In the genomic region with DNA sequence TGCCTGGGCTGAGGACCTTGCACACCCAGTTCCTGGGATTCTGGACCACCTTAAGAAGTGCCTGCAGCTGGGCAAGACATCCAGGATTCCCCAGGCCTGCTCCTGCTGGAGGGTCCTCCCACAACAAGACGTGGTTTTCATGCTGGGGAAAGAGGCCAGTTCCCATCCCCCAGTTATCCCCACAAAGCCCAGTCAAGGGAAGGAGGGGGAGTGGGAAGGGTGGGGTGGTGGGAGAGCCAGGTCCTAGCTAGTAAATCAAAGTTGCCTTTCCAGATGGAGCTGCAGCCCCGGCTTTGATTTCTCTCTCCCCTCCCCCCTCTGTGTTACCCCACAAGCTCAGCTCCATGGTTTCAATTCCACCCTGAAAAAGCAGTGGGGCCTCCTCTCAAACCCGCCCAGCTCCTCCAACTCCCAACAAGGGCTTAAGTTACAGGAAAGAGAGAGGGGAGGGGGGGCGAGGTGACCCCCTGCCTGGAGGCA, we compare ENCODE assay signal across 11 mouse cellular contexts. TPM values are rescaled to one million over a fixed set of nuclear protein-coding genes. Genes with fewer than 3 reads are reported as not detected.
DNase-seq lines count a peak whose midpoint lies in the region; ATAC-seq and TF ChIP-seq lines count a peak whose summit lies in the region.
"Had no signal": no experiment of that assay in that cellular context is flagged by ENCODE, and none has a peak within 500 bp of the region (broad histone marks: within the 10 kb centered on the region; RNA-seq: fewer than 3 reads in every experiment).

No protein-coding gene starts in this region.

- H3K9ac ChIP-seq in heart, embryonic 14.5 days (ENCODE audit: low read length): 0 out of 2 replicates have a peak overlapping the region, but pooled peaks have one; percentile 31
- H3K9ac ChIP-seq in midbrain, embryonic 11.5 days (ENCODE audit: low read length): peak overlapping the region; percentile 40
- no peak overlapping the region for H3K9ac ChIP-seq in midbrain, embryonic 16.5 days (ENCODE audit: low read depth, low read length)
- H3K9ac ChIP-seq in intestine, embryonic 16.5 days (ENCODE audit: low read depth, low read length): no peak overlapping the region
- H3K9ac ChIP-seq in stomach, postnatal 0 days (ENCODE audit: low read length): peak overlapping the region; percentile 13; the same call in 1 of the 2 replicates

- DNase-seq in heart, postnatal 10 days: no peak
- peak; percentile 93 for DNase-seq in midbrain, embryonic 11.5 days (ENCODE audit: low spot score, missing footprints)
- no peak for DNase-seq in stomach, postnatal 0 days (ENCODE audit: low spot score)
- DNase-seq in spleen, postnatal 4 days (ENCODE audit: low spot score in 2 of 2): no peak
- DNase-seq in layer of hippocampus, postnatal 25 days (ENCODE audit: extremely low spot score in 1 of 2, low spot score in 1 of 2): no peak
- DNase-seq: adrenal gland, adult 2 months; heart, postnatal 14 days had no signal

- TF ChIP-seq CTCF in stomach, postnatal 0 days (IDR thresholded peaks at IDR 0.05; ENCODE audit: low read depth): no peak

- intact Hi-C loops in heart, postnatal 10 days (cut with DNase I): no loop called here

- H3K4me3 ChIP-seq in heart, embryonic 14.5 days (ENCODE audit: control insufficient read depth in 1 of 2, insufficient read depth in 1 of 2, low read depth in 1 of 2, low read length in 2 of 2): no peak overlapping the region
- no peak overlapping the region for H3K4me3 ChIP-seq in midbrain, embryonic 11.5 days (ENCODE audit: low read depth, low read length)
- H3K4me3 ChIP-seq in midbrain, embryonic 16.5 days (ENCODE audit: low read depth, low read length): no peak overlapping the region
- H3K4me3 ChIP-seq in intestine, embryonic 16.5 days (ENCODE audit: low read length): no peak overlapping the region
- H3K4me3 ChIP-seq in stomach, postnatal 0 days (ENCODE audit: low read depth, low read length): no peak overlapping the region
- H3K4me3 ChIP-seq: megakaryocyte, embryonic 14.5 days had no signal

- no peaks in the 10 kb centered on the region for H3K9me3 ChIP-seq in heart, embryonic 14.5 days (ENCODE audit: control insufficient read depth, low read length)
- H3K9me3 ChIP-seq in midbrain, embryonic 11.5 days (ENCODE audit: control insufficient read depth, low read length): no peaks in the 10 kb centered on the region
- no peaks in the 10 kb centered on the region for H3K9me3 ChIP-seq in midbrain, embryonic 16.5 days (replicated peaks; ENCODE audit: control insufficient read depth, low read length, poor library complexity, severe bottlenecking)
- no peaks in the 10 kb centered on the region for H3K9me3 ChIP-seq in intestine, embryonic 16.5 days (ENCODE audit: control insufficient read depth, low read length)
- no peaks in the 10 kb centered on the region for H3K9me3 ChIP-seq in stomach, postnatal 0 days (ENCODE audit: control insufficient read depth, low read length)

- no peaks in the 10 kb centered on the region for H3K27me3 ChIP-seq in heart, embryonic 14.5 days (ENCODE audit: control insufficient read depth, insufficient read depth, low read length)
- H3K27me3 ChIP-seq in midbrain, embryonic 11.5 days (ENCODE audit: control insufficient read depth, insufficient read depth, low read length): no peaks in the 10 kb centered on the region; the same call in 1 of the 2 replicates
- peaks cover 4% of the 10 kb centered on the region for H3K27me3 ChIP-seq in midbrain, embryonic 16.5 days (ENCODE audit: control insufficient read depth, insufficient read depth, low read depth, low read length)
- H3K27me3 ChIP-seq in intestine, embryonic 16.5 days (replicated peaks; ENCODE audit: control insufficient read depth, insufficient read depth, low read length): no peaks in the 10 kb centered on the region
- H3K27me3 ChIP-seq in stomach, postnatal 0 days (ENCODE audit: control insufficient read depth, insufficient read depth, low read length): no peaks in the 10 kb centered on the region

- H3K4me1 ChIP-seq in heart, embryonic 14.5 days (ENCODE audit: control insufficient read depth in 2 of 2, insufficient read depth in 2 of 2, low read length in 2 of 2): peaks cover 5 to 7% of the 10 kb centered on the region in 2 experiments; a peak in 2 of 4 replicates
- H3K4me1 ChIP-seq in midbrain, embryonic 11.5 days (ENCODE audit: control insufficient read depth, insufficient read depth, low read length): peaks cover 16% of the 10 kb centered on the region
- H3K4me1 ChIP-seq in midbrain, embryonic 16.5 days (ENCODE audit: control insufficient read depth, insufficient read depth, low read length): peaks cover 4% of the 10 kb centered on the region; the same call in 1 of the 2 replicates
- no peaks in the 10 kb centered on the region for H3K4me1 ChIP-seq in intestine, embryonic 16.5 days (ENCODE audit: control insufficient read depth, insufficient read depth, low read length)
- H3K4me1 ChIP-seq in stomach, postnatal 0 days (replicated peaks; ENCODE audit: control insufficient read depth, insufficient read depth): 0 out of 2 replicates have a peak, but pooled peaks cover 3% of the 10 kb centered on the region
- H3K4me1 ChIP-seq: megakaryocyte, embryonic 14.5 days had no signal

- ATAC-seq in heart, embryonic 14.5 days (ENCODE audit: insufficient number of reproducible peaks, insufficient read depth, low FRiP score, low read depth): no peak
- peak; percentile 70; the same call in 1 of the 2 replicates for ATAC-seq in midbrain, embryonic 11.5 days (ENCODE audit: low FRiP score)
- ATAC-seq in midbrain, embryonic 16.5 days: no peak
- peak; percentile 77 for ATAC-seq in intestine, embryonic 16.5 days
- ATAC-seq in stomach, postnatal 0 days (ENCODE audit: low FRiP score, low TSS enrichment): peak; percentile 75; the same call in 1 of the 2 replicates

- H3K27ac ChIP-seq in heart, embryonic 14.5 days (replicated peaks in 1 of 2; ENCODE audit: control insufficient read depth in 1 of 2, insufficient read depth in 1 of 2, low read depth in 2 of 2, low read length in 2 of 2): 0 out of 4 replicates have a peak overlapping the region, but pooled peaks of 1 of the 2 experiments have one; percentile 1
- peak overlapping the region; percentile 60 for H3K27ac ChIP-seq in midbrain, embryonic 11.5 days (ENCODE audit: low read depth, low read length)
- no peak overlapping the region for H3K27ac ChIP-seq in midbrain, embryonic 16.5 days (ENCODE audit: low read length)
- peak overlapping the region; percentile 65 for H3K27ac ChIP-seq in intestine, embryonic 16.5 days (ENCODE audit: low read length)
- peak overlapping the region; percentile 81 for H3K27ac ChIP-seq in stomach, postnatal 0 days (replicated peaks)

- whole genome bisulfite sequencing in heart, embryonic 14.5 days: 31% methylated on average over 3 of the region's 4 CpGs
- WGBS in midbrain, embryonic 11.5 days: 3% methylated on average over 3 of the region's 4 CpGs
- 13% methylated on average over 3 of the region's 4 CpGs for WGBS in midbrain, embryonic 16.5 days
- 19% methylated on average over 4 of the region's 4 CpGs for WGBS in intestine, embryonic 16.5 days
- 9% methylated on average over 4 of the region's 4 CpGs for WGBS in stomach, postnatal 0 days

- TF ChIP-seq EP300 in stomach, postnatal 0 days (optimal IDR thresholded peaks at IDR 0.05): no peak

- H3K4me2 ChIP-seq in heart, embryonic 14.5 days (ENCODE audit: low read length): no peak overlapping the region
- peak overlapping the region; percentile 15; the same call in 1 of the 2 replicates for H3K4me2 ChIP-seq in midbrain, embryonic 11.5 days
- H3K4me2 ChIP-seq in midbrain, embryonic 16.5 days (ENCODE audit: low read length): no peak overlapping the region
- H3K4me2 ChIP-seq in intestine, embryonic 16.5 days (ENCODE audit: low read depth, low read length): no peak overlapping the region
- no peak overlapping the region for H3K4me2 ChIP-seq in stomach, postnatal 0 days (replicated peaks; ENCODE audit: low read depth)

- H3K36me3 ChIP-seq in heart, embryonic 14.5 days (ENCODE audit: control insufficient read depth, insufficient read depth, low read length): no peaks in the 10 kb centered on the region
- H3K36me3 ChIP-seq in midbrain, embryonic 11.5 days (ENCODE audit: control insufficient read depth, insufficient read depth, low read length): no peaks in the 10 kb centered on the region
- H3K36me3 ChIP-seq in midbrain, embryonic 16.5 days (ENCODE audit: control insufficient read depth, insufficient read depth, low read length): no peaks in the 10 kb centered on the region
- H3K36me3 ChIP-seq in intestine, embryonic 16.5 days (ENCODE audit: control insufficient read depth, insufficient read depth, low read length): no peaks in the 10 kb centered on the region
- no peaks in the 10 kb centered on the region for H3K36me3 ChIP-seq in stomach, postnatal 0 days (ENCODE audit: control insufficient read depth, insufficient read depth, low read length)

RNA-seq across cellular contexts. Expression of a gene that starts 8.8 kb away (rescaled TPM):
- polyA plus RNA-seq in heart, embryonic 14.5 days (2014; fragmentation: Nextera tagmentation; extraction: Ambion mirVana): 18.7 and 24.0 TPM in 2 replicates
- 10 to 100 TPM; 11.1 to 15.7 TPM for total RNA-seq in heart, postnatal 10 days (2021)
- polyA plus RNA-seq in midbrain, embryonic 11.5 days (2014; fragmentation: Nextera tagmentation; extraction: Ambion mirVana): 27.1 and 27.3 TPM in 2 replicates
- polyA plus RNA-seq in midbrain, embryonic 16.5 days (2015; fragmentation: Nextera tagmentation; extraction: Ambion mirVana): 3.9 and 4.4 TPM in 2 replicates
- 9.4 and 9.8 TPM in 2 replicates for polyA plus RNA-seq in intestine, embryonic 16.5 days (2015; fragmentation: Nextera tagmentation; extraction: Ambion mirVana)
- polyA plus RNA-seq in stomach, postnatal 0 days (2015; fragmentation: Nextera tagmentation; extraction: Ambion mirVana): 10.2 and 11.8 TPM in 2 replicates
- 1 to 10 TPM; 6.6 to 9.9 TPM for total RNA-seq in layer of hippocampus, postnatal 25 days (2021)

RNA-seq across cellular contexts. Expression of a gene that starts 16.1 kb away (rescaled TPM):
- polyA plus RNA-seq in heart, embryonic 14.5 days (2014; fragmentation: Nextera tagmentation; extraction: Ambion mirVana): 12.6 and 13.9 TPM in 2 replicates
- 1 to 10 TPM; 1.7 to 2.8 TPM for total RNA-seq in heart, postnatal 10 days (2021)
- polyA plus RNA-seq in midbrain, embryonic 11.5 days (2014; fragmentation: Nextera tagmentation; extraction: Ambion mirVana): 13.9 and 14.6 TPM in 2 replicates
- polyA plus RNA-seq in midbrain, embryonic 16.5 days (2015; fragmentation: Nextera tagmentation; extraction: Ambion mirVana): 1.6 and 2.4 TPM in 2 replicates
- 14.9 and 15.8 TPM in 2 replicates for polyA plus RNA-seq in intestine, embryonic 16.5 days (2015; fragmentation: Nextera tagmentation; extraction: Ambion mirVana)
- polyA plus RNA-seq in stomach, postnatal 0 days (2015; fragmentation: Nextera tagmentation; extraction: Ambion mirVana): 20.1 and 22.4 TPM in 2 replicates
- total RNA-seq in layer of hippocampus, postnatal 25 days (2021): 1 to 10 TPM; 3.1 to 3.7 TPM
- polyA plus RNA-seq: adrenal gland, adult 2 months had no signal

RNA-seq across cellular contexts. Expression of a gene that starts 39.2 kb away (rescaled TPM):
- 30.7 and 36.9 TPM in 2 replicates for polyA plus RNA-seq in heart, embryonic 14.5 days (2014; fragmentation: Nextera tagmentation; extraction: Ambion mirVana)
- 10 to 100 TPM; 25.2 to 28.2 TPM for total RNA-seq in heart, postnatal 10 days (2021)
- polyA plus RNA-seq in midbrain, embryonic 11.5 days (2014; fragmentation: Nextera tagmentation; extraction: Ambion mirVana): 42.5 and 43.8 TPM in 2 replicates
- 64.1 and 64.5 TPM in 2 replicates for polyA plus RNA-seq in midbrain, embryonic 16.5 days (2015; fragmentation: Nextera tagmentation; extraction: Ambion mirVana)
- 31.7 and 34.5 TPM in 2 replicates for polyA plus RNA-seq in intestine, embryonic 16.5 days (2015; fragmentation: Nextera tagmentation; extraction: Ambion mirVana)
- polyA plus RNA-seq in stomach, postnatal 0 days (2015; fragmentation: Nextera tagmentation; extraction: Ambion mirVana): 16.7 and 16.8 TPM in 2 replicates
- total RNA-seq in layer of hippocampus, postnatal 25 days (2021): 10 to 100 TPM; 38.3 to 49.4 TPM

Comparison
In these comparisons a context has a peak if more than half of its experiments do, and no peak if none do; other contexts are left out.
1. ATAC-seq: peak in midbrain, embryonic 11.5 days (single experiment), intestine, embryonic 16.5 days (single experiment) and stomach, postnatal 0 days (single experiment); none in heart, embryonic 14.5 days (single experiment) and midbrain, embryonic 16.5 days (single experiment).
2. H3K9ac ChIP-seq: peak in heart, embryonic 14.5 days (single experiment), midbrain, embryonic 11.5 days (single experiment) and stomach, postnatal 0 days (single experiment); none in midbrain, embryonic 16.5 days (single experiment) and intestine, embryonic 16.5 days (single experiment).